Mouse (Mus musculus) heart, embryonic 16.5 days (tissue): ENCODE measurements around the gene Cd81. TPM values are rescaled to one million over a fixed set of nuclear protein-coding genes. Genes with fewer than 3 reads are reported as not detected.

Source experiments
- ATAC-seq: fragments of 200-750 bp; cut with Nextera tagmentation; replicated peaks from 2 replicates; pipeline ENCODE4 v1.8.0; 2017; ENCODE audit warnings: moderate number of reproducible peaks; ENCODE audit not compliant: insufficient read depth, low FRiP score; ENCODE audit errors: extremely low read depth
- H3K27ac ChIP-seq: fragments of 300-500 bp; sonication (generic); 2 replicates; pipeline ENCODE4 v1.5.1; 2014; ENCODE audit warnings: mild to moderate bottlenecking, low read length, control low read depth, moderate library complexity
- H3K27me3 ChIP-seq: fragments of 300-500 bp; sonication (generic); 2 replicates; pipeline ENCODE4 v1.6.1; 2014; ENCODE audit warnings: low read length, mixed read lengths; ENCODE audit not compliant: control insufficient read depth, insufficient read depth
- H3K36me3 ChIP-seq: fragments of 300-500 bp; sonication (generic); 2 replicates; pipeline ENCODE4 v1.6.1; 2014; ENCODE audit not compliant: control insufficient read depth, insufficient read depth
- H3K4me1 ChIP-seq: fragments of 300-500 bp; sonication (generic); 2 replicates; pipeline ENCODE4 v1.6.1; 2014; ENCODE audit warnings: low read length, mixed read lengths; ENCODE audit not compliant: control insufficient read depth, insufficient read depth
- H3K4me2 ChIP-seq: fragments of 300-500 bp; sonication (generic); 2 replicates; pipeline ENCODE4 v1.6.1; 2014; ENCODE audit warnings: low read depth, mild to moderate bottlenecking, control low read depth, low read length
- H3K4me3 ChIP-seq: fragments of 300-500 bp; sonication (generic); 2 replicates; pipeline ENCODE4 v1.5.1; 2014; ENCODE audit warnings: mild to moderate bottlenecking, control low read depth, low read length
- H3K9ac ChIP-seq: fragments of 300-500 bp; sonication (generic); 2 replicates; pipeline ENCODE4 v1.6.1; 2014; ENCODE audit warnings: low read length, control low read depth
- H3K9me3 ChIP-seq: fragments of 300-500 bp; sonication (generic); replicated peaks from 2 replicates; pipeline ENCODE4 v1.6.1; 2016; ENCODE audit warnings: low read length; ENCODE audit not compliant: control insufficient read depth
- WGBS: fragments of 180-500 bp; shearing (Covaris S2); extraction: QIAGEN DNeasy Blood & Tissue Kit; methylation state at CpG from one replicate; pipeline ENCODE4 v1.1.7; 2014; 5-methylcytosine and 5-hydroxymethylcytosine counted together
- polyA plus RNA-seq: library from polyadenylated mRNA; unstranded; fragments of >200 nt; fragmentation: Nextera tagmentation; extraction: Ambion mirVana; gene quantifications from 2 replicates; pipeline ENCODE4 v1.2.1, GENCODE M21; 2015

Gene Cd81
- polyA plus RNA-seq, 1 experiment from 2014 or later, result 878 TPM

GRCm38 (mm10) chr7:143059202-143059870 lies 6.8 kb downstream of the Cd81 start:
- H3K4me2 ChIP-seq, result peak overlapping the region; percentile 94
- H3K9ac ChIP-seq, result peak overlapping the region; percentile 69
- no peaks in the 10 kb centered on the region for H3K9me3 ChIP-seq
- no peak for ATAC-seq
- H3K4me1 ChIP-seq, result peaks cover 73% of the 10 kb centered on the region
- peaks cover 35% of the 10 kb centered on the region for H3K36me3 ChIP-seq
- no peak overlapping the region for H3K4me3 ChIP-seq
- no peaks in the 10 kb centered on the region for H3K27me3 ChIP-seq
- peak overlapping the region; percentile 99 for H3K27ac ChIP-seq
- WGBS, result 35% methylated on average over 5 of the region's 5 CpGs

- no peaks in the 10 kb centered on the region for H3K27me3 ChIP-seq
- H3K4me2 ChIP-seq, result no peak overlapping the region
- H3K27ac ChIP-seq, result no peak overlapping the region
- peaks cover 64% of the 10 kb centered on the region for H3K36me3 ChIP-seq
- WGBS, result 62% methylated on average over 2 of the region's 2 CpGs
- peaks cover 39% of the 10 kb centered on the region for H3K4me1 ChIP-seq
- no peak for ATAC-seq
- H3K9ac ChIP-seq, result no peak overlapping the region
- no peak overlapping the region for H3K4me3 ChIP-seq
- no peaks in the 10 kb centered on the region for H3K9me3 ChIP-seq
These were observed 10.2 kb downstream of the Cd81 start for GRCm38 (mm10) chr7:143062704-143063103.

GRCm38 (mm10) chr7:143064226-143064625 lies 11.7 kb downstream of the Cd81 start:
- no peaks in the 10 kb centered on the region for H3K9me3 ChIP-seq
- H3K27ac ChIP-seq, result no peak overlapping the region
- H3K36me3 ChIP-seq, result peaks cover 71% of the 10 kb centered on the region
- ATAC-seq, result no peak
- H3K4me2 ChIP-seq, result no peak overlapping the region
- H3K4me3 ChIP-seq, result no peak overlapping the region
- H3K9ac ChIP-seq, result no peak overlapping the region
- WGBS, result 71% methylated on average over 6 of the region's 6 CpGs
- H3K27me3 ChIP-seq, result no peaks in the 10 kb centered on the region
- H3K4me1 ChIP-seq, result peaks cover 32% of the 10 kb centered on the region

- peaks cover 26% of the 10 kb centered on the region for H3K4me1 ChIP-seq
- no peak overlapping the region for H3K4me2 ChIP-seq
- H3K27me3 ChIP-seq, result no peaks in the 10 kb centered on the region
- WGBS, result 84% methylated on average over 2 of the region's 2 CpGs
- no peaks in the 10 kb centered on the region for H3K9me3 ChIP-seq
- H3K36me3 ChIP-seq, result peaks cover 70% of the 10 kb centered on the region
- no peak overlapping the region for H3K9ac ChIP-seq
- H3K27ac ChIP-seq, result no peak overlapping the region
- H3K4me3 ChIP-seq, result no peak overlapping the region
- no peak for ATAC-seq
These were observed 13.2 kb downstream of the Cd81 start for GRCm38 (mm10) chr7:143065692-143066091.

- Histone ChIP-seq H3K9ac (no peak overlapping the region), H3K4me3 (no peak overlapping the region), H3K36me3 (peaks cover 54% of the 10 kb centered on the region), H3K27me3 (no peaks in the 10 kb centered on the region), H3K4me2 (no peak overlapping the region), H3K4me1 (peaks cover 19% of the 10 kb centered on the region), H3K27ac (peak overlapping the region; percentile 5), H3K9me3 (no peaks in the 10 kb centered on the region)
- WGBS, result 69% methylated on average over 2 of the region's 2 CpGs
- ATAC-seq, result no peak
These were observed 14.9 kb downstream of the Cd81 start for GRCm38 (mm10) chr7:143067469-143067868.

- ATAC-seq, result no peak
- Histone ChIP-seq H3K4me1 (peaks cover 17% of the 10 kb centered on the region), H3K9ac (no peak overlapping the region), H3K9me3 (no peaks in the 10 kb centered on the region), H3K36me3 (peaks cover 50% of the 10 kb centered on the region), H3K4me3 (no peak overlapping the region), H3K27me3 (no peaks in the 10 kb centered on the region), H3K27ac (peak overlapping the region; percentile 88), H3K4me2 (no peak overlapping the region)
- 74% methylated on average over 3 of the region's 3 CpGs for WGBS
These were observed 15.4 kb downstream of the Cd81 start for GRCm38 (mm10) chr7:143067897-143068296.

- H3K4me3 ChIP-seq, result peak overlapping the region; percentile 78
- H3K4me1 ChIP-seq, result peaks cover 17% of the 10 kb centered on the region
- 48% methylated on average over 13 of the region's 13 CpGs for WGBS
- H3K9ac ChIP-seq, result peak overlapping the region; percentile 43
- peaks cover 45% of the 10 kb centered on the region for H3K36me3 ChIP-seq
- H3K4me2 ChIP-seq, result peak overlapping the region; percentile 89
- H3K27me3 ChIP-seq, result no peaks in the 10 kb centered on the region
- peak overlapping the region; percentile 88 for H3K27ac ChIP-seq
- H3K9me3 ChIP-seq, result no peaks in the 10 kb centered on the region
- no peak for ATAC-seq
These were observed 15.9 kb downstream of the Cd81 start for GRCm38 (mm10) chr7:143068316-143068881.

GRCm38 (mm10) chr7:143068882-143069591 lies 16.5 kb downstream of the Cd81 start, which contains the start of gene Tssc4:
Gene Tssc4, plus strand, starts transcription at chr7:143069249.
- Histone ChIP-seq H3K27ac (peak within 1 kb of the TSS; percentile 88), H3K4me2 (peak within 1 kb of the TSS; percentile 89), H3K27me3 (no peaks in the 10 kb centered on the region), H3K9me3 (no peaks in the 10 kb centered on the region), H3K4me1 (peaks cover 17% of the 10 kb centered on the region), H3K36me3 (peaks cover 38% of the 10 kb centered on the region), H3K4me3 (peak within 1 kb of the TSS; percentile 78), H3K9ac (peak within 1 kb of the TSS; percentile 88)
- peak; percentile 95 for ATAC-seq
- under 1% methylated on average over 51 of the region's 51 CpGs for WGBS
